Mouse (Mus musculus): ENCODE measurements around the gene Lsm2.

DNA sequence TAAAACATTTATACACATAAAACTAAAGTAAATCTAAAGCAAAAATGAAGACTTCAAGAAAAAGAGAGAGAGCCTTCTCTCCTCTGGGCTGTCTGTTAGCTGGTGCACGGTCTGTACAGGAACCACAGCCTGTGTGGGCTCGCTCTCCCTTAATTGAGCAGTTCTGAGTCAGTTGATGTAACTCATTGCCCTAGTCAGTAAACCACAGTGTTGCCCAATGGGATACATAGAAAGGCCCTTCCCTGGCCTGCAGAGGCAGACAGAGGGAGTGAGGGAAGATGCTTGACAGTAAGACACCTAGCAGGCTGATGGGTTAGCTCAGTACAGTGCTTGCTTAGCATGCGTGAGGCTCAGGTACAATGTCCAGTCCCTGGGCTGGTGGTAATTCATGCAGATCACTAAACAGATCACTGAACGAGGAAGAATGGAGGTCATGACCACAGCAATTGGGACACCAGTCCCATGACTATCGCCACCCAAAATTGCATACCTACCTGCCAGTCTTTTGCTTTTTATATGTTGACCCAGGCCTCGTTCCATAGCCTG, 43.6 kb upstream of the Lsm2 start:
- no peak for TF ChIP-seq CTCF (IDR thresholded peaks at IDR 0.05; ENCODE audit: low read depth, low read length)
- TF ChIP-seq POLR2A (IDR thresholded peaks at IDR 0.05; ENCODE audit: borderline replicate concordance, low read depth, low read length), result no peak
